Mouse (Mus musculus) frontal cortex, adult 2 months (tissue): ENCODE data around the gene Rabep2. TPM values are rescaled to one million over a fixed set of nuclear protein-coding genes. Genes with fewer than 3 reads are reported as not detected.
A peak's percentile ranks its signal among the peaks of the same experiment; 100 is the strongest.

Experiments
- DNase-seq, 2 experiments: peaks; one replicate each; pipeline ENCODE4 v3.0.0; 2022; ENCODE audit warnings: low spot score in 1 of 2; ENCODE audit errors: extremely low spot score in 1 of 2
- polyA plus RNA-seq: library from polyadenylated mRNA; depleted of rRNA; stranded (reverse); fragments of >200 nt; gene quantifications from 2 replicates; pipeline ENCODE4 v1.2.3, GENCODE M21; 2012

Rabep2 gene
- polyA plus RNA-seq, 1 experiment, result 25.4 TPM

DNA sequence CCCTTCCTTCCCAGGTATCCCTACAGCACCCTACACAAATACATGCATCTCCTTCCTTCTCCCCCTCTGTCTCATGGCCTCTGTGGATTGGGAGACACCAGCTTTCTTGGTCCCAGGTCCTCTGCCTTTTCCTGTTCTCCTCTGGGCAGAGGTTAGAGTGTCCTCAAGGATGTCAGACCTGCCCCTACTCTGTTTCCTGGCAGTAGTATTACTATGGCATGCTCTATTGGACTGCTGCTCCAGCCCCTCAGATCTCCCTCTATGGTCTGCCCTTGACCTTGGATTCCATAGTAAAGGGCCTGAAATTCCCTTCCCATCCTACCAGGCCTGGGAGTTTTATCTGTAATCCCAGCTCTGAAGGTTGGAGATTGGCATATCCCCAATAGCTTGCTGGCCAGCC, 1.6 kb downstream of the Rabep2 start:
- no peak for DNase-seq

DNA sequence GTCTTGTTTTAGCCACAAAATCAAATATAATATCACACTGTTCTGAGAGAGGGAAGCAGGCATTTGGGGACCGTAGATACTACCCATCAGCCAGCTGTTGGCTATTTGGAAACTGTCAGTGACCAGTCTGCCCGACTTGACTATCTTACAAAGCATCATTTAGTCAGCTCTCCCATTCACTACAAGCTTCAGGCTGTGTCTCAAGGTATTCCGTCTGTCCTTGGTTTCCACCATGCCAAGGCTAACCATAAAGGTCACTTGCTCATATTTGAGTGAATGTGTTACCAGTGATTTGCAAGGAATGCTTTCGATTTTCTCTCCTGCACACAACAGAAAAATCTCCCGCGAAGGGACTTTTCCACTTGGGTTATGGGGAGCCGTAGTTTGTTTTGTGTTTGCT, 6.2 kb downstream of the Rabep2 start:
- no peak for DNase-seq

DNA sequence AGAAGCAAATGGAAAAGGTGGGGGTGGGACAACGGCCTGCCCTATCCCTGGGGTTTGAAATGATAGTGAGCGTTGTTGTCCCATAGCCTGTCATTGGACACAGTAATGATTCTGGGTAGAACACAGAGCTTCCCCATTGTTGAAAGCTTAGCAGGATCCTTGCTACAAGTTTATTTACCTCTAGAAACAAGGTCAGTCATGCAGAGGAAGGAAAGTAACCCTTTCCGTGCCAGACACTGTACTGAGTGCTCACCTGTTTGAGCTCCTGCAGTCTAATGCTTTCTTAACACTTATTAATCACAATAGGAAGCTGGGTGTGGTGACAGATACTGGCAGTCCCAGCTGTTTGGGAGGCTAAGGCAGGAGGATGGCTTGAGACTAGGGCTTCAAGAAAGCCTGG, 7.2 kb downstream of the Rabep2 start:
- no peak for DNase-seq

DNA sequence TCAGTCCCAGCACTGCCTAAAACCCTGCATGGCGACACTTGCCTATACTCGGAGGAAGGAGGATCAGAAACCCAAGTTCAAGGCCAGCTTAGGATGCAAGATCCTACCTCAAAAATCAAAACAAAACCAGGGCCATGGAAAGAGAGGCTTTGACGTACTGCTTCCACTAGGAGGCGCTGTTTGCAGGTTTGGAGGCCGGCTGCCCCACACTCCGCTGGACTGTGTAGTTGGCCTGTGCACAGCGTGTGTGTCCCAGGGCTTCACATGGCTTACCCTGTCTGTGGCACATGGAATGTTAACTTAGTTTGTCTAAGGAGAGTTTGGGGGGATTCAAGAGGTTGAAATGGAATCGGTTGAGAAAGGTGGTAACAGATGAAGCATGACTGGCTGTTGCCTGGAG, 8.3 kb downstream of the Rabep2 start:
- peak in 1 of 2 experiments; percentile 41 for DNase-seq

GRCm38 (mm10) chr7:126440134-126440533, 11.6 kb downstream of the Rabep2 start:
- no peak for DNase-seq

GRCm38 (mm10) chr7:126443997-126444396, 15.4 kb downstream of the Rabep2 start:
- no peak for DNase-seq

DNA sequence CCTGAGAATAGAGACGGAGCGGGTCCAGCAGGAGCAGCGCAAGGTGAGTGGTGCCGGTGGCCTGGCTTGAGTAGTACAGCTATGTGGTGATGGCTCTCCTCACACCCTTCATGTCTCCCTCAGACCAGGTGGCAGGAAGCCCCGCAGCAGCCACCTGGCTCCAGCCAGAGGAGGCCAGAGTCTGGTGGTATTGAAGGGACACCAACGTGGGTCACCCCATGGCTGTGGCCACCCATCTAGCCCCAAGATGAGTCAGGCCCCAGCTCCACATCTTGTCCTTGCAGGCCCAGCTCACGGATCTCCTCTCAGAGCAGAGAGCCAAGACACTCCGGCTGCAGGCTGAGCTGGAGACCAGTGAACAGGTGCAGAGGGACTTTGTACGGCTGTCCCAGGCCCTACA, 16.0 kb downstream of the Rabep2 start:
- no peak for DNase-seq

- no peak for DNase-seq
Measured at GRCm38 (mm10) chr7:126445104-126445815, 16.7 kb downstream of the Rabep2 start.

DNA sequence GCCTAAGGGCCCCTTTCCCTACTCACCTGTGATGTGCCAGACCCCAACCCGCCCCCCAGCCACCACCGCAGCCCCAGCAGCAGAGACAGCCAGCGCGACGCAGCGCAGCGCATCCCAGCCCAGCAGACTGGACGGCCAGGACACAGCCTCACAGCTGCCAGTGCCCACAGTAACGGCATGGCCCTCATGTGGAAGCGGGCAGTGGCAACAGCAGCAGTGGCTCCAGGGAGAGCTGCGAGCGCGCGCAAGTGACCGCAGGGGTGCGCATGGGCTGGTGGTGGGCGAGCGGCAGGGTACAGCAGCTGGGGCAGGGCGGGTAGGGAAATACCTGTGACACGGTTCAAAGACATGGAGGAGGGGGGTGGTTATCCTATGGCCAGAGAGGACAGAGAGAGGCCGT, 17.7 kb downstream of the Rabep2 start:
- no peak for DNase-seq

GRCm38 (mm10) chr7:126448481-126448880, 19.9 kb downstream of the Rabep2 start:
- DNase-seq, result no peak

- DNase-seq, result no peak
Measured at GRCm38 (mm10) chr7:126449991-126450390, 21.4 kb downstream of the Rabep2 start.

DNA sequence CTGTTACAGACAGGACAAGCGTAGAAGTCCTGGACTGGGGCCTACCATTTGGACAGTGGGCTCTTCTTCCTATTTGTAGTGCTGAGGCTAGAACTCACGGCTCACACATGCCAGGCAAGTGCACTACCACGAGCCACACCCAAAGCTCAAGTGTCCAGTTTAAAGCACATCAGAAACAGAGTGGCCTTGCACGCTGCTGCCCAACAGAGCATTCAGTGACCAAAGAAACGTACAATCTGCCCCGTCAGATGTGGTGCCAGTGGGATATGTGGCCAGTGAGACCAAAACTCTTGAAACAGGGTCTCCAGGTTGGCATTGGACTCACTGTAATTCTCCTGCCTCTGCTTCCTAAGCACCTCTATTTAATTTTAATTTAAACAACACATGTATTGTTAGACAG, 22.1 kb downstream of the Rabep2 start:
- DNase-seq, result no peak

- no peak for DNase-seq
Measured at GRCm38 (mm10) chr7:126452244-126452643, 23.7 kb downstream of the Rabep2 start.

- no peak for DNase-seq
Measured at GRCm38 (mm10) chr7:126453861-126454260, 25.3 kb downstream of the Rabep2 start.

DNA sequence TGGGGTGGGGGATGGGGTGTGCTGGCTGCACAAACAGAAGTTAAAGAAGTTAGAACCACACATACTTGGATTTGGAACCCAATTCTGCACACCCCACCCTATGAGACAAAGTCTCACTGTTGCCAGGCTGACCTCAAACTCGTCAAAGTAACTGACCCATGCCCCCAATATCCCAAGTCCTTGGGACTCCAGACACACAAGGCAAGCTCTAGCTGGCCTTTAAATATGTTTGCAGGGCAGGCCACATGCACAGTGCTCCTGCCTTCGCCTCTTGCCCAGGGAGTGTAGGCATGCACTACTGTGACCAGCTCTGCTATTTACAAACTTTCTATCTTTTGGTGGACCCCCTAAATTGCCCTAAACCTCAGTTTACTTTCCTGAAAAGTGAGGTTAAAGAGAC, 26.7 kb downstream of the Rabep2 start:
- no peak for DNase-seq

DNA sequence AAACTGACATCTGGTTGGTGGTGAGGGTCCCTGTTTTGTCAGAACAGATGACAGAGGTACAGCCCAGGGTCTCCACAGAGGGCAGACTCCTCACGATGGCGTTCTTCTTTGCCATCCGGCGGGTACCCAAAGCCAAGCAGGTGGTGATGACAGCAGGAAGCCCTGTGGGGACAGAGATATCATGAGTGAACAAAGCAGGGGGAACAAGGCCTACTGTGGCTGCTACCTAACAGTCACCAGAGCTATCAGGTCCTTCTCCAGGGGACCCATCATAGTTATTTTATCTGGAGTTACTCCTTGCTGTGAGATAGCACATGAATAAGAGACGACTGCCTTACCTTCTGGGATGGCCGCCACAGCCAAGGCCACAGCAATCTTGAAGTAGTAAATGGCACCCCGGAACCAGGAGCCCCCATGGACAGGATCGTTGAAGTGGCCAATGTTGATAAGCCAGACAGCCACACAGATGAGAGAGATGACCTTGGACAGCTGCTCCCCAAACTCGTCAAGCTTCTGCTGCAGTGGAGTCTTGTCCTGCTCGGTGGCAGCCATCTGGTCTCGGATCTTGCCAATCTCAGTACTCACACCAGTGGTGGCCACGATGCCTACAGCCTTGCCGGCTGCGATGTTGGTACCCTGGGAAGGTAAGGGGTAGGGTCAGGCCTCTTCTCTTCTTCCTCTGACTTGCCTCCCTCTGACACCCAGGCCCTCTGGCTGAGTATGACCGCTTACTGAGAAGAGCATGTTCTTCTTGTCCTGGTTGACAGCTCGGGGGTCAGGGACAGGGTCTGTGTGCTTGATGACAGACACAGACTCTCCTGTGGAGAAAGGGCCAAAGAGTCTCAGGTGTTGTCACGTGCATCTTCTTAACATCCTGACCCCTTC, 28.1 kb downstream of the Rabep2 start:
- no peak for DNase-seq

GRCm38 (mm10) chr7:126458225-126458624, 29.7 kb downstream of the Rabep2 start:
- no peak for DNase-seq

DNA sequence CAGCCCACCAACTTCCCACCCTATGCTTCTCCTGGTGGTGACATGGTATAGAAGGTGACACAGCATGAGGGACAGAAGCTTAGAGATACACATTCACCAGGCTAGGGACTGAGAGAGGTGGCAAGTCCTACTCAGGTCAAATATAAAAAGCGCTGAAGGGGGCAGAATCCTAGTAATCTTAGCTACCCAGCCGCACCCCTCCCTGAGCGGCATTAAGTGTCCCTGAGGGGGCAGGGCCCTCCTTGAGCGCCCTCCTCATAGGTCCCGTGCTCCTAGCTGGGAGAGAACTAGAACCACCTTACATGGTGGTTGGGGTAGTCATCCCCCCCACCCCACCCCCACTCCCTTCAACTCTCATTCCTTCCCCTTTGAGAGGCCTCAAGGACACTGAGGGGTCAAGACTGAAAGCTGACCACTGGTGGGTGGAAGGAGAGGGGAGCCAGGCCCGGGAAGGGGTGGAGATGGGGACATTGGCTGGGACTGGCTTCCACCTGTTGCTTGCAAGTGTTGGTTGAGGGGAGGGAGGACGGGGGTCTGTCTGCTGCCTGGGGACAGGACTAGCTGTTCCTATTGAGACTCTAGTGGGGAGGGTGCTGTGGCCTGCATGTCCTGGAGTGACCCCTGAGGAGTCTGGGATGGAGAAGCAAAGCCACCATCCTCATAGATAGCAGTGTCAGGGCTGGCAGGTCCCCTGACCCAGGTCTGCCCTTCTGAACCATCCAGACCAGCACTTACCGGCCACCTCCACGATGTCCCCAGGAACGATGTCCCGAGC, 30.5 kb downstream of the Rabep2 start:
- DNase-seq, result no peak

DNA sequence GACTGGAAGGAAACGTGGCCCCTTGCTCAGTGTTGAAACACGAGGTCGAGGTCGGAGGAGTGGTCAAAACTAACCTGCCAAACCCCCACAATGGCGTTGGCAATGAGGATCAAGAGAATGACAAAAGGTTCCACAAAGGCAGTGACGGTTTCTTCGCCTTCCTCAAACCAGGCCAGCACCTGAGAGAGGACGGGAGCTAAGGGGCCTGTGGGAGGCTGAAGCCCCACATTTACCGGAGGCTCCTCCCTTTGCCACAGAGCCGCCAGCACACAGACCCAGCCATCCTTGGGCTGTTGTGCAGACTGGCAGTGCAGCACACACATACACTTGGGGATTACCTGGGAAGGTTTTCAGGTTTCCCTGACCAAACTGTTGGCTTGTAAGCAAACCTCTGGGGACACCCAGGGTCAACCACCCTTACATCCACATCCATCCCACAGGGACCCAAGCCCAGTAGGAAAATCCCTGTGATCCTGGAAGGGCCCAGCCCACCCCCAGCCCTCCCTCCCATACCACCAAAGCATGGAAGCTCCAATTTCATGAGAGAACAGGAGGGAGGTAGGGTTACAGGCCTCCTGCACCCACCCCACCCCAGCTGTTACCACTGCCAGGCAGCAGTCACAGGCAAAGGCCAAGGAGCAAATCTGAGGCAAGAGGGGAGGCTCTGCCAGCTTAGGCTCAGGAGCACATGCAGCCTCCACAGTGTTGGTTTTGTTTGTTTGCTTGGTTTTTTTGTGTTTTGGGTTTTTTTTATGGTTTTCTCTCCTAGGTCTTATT, 32.3 kb downstream of the Rabep2 start:
- no peak for DNase-seq

- no peak for DNase-seq
Measured at GRCm38 (mm10) chr7:126461626-126462025, 33.1 kb downstream of the Rabep2 start.
